Mouse (Mus musculus): Measurements from ENCODE around the gene Zfp541. TPM values are rescaled to one million over a fixed set of nuclear protein-coding genes. Genes with fewer than 3 reads are reported as not detected.

Zfp541 gene
- total and polyA plus RNA-seq, 2 experiments from 2014 or later: 0.15 to 0.33 TPM

GRCm38 (mm10) chr7:16042850-16043775 lies 18.5 kb upstream of the Zfp541 start:
- ATAC-seq (ENCODE audit: low FRiP score): no peak
- no peaks in the 10 kb centered on the region for H3K9me3 ChIP-seq (ENCODE audit: low read length)
- no peak overlapping the region for H3K4me3 ChIP-seq (ENCODE audit: low read depth, low read length)
- no peak; the same call in 1 of the 2 replicates for TF ChIP-seq CTCF (IDR thresholded peaks at IDR 0.05)
- H3K9ac ChIP-seq (replicated peaks; ENCODE audit: low read length, poor library complexity, severe bottlenecking): no peak overlapping the region
- WGBS: 72% methylated on average over 10 of the region's 10 CpGs
- H3K4me1 ChIP-seq (ENCODE audit: insufficient read depth, low read length): peaks cover 11% of the 10 kb centered on the region; the same call in 1 of the 2 replicates
- no peak overlapping the region for H3K4me2 ChIP-seq (ENCODE audit: low read depth, low read length, poor library complexity, severe bottlenecking)
- no peaks in the 10 kb centered on the region for H3K27me3 ChIP-seq (ENCODE audit: insufficient read depth, low read length)
- H3K36me3 ChIP-seq (ENCODE audit: insufficient read depth, low read length): 0 out of 2 replicates have a peak, but pooled peaks cover 2% of the 10 kb centered on the region
- no peak overlapping the region for H3K27ac ChIP-seq (ENCODE audit: low read depth, low read length)
- DNase-seq (ENCODE audit: low spot score): no peak

- Histone ChIP-seq H3K27me3 (ENCODE audit: insufficient read depth, low read length) (no peaks in the 10 kb centered on the region), H3K4me1 (ENCODE audit: insufficient read depth, low read length) (peaks cover 11% of the 10 kb centered on the region; the same call in 1 of the 2 replicates), H3K36me3 (ENCODE audit: insufficient read depth, low read length) (0 out of 2 replicates have a peak, but pooled peaks cover 2% of the 10 kb centered on the region), H3K27ac (ENCODE audit: low read depth, low read length) (no peak overlapping the region), H3K4me2 (ENCODE audit: low read depth, low read length, poor library complexity, severe bottlenecking) (no peak overlapping the region), H3K9me3 (ENCODE audit: low read length) (no peaks in the 10 kb centered on the region), H3K4me3 (ENCODE audit: low read depth, low read length) (no peak overlapping the region), H3K9ac (replicated peaks; ENCODE audit: low read length, poor library complexity, severe bottlenecking) (0 out of 2 replicates have a peak overlapping the region, but pooled peaks have one; percentile 29)
- no peak for TF ChIP-seq CTCF (IDR thresholded peaks at IDR 0.05)
- DNase-seq (ENCODE audit: low spot score): no peak
- ATAC-seq (ENCODE audit: low FRiP score): no peak
- 9% methylated on average over 3 of the region's 3 CpGs for WGBS
These were observed 17.7 kb upstream of the Zfp541 start for GRCm38 (mm10) chr7:16043861-16044435.

DNA sequence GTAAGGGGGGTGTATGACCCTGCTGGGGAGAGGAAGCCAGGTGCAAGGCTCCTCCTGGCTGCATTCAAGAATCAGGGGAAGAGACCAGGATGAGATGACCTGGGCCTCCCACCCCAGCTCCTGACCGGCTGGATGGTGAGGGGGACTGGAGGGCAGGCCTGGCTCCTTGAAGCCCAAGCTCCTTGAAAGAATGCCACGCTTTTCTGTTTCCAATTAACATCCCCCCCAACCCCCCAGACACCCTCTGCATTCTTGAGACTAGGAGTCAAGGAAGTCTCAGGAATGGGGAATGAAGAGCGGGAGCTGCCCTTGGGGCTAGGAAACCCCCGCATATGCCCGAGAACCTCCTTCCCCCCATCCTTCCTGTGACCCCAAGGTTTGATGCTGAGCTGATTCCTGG lies 17.1 kb upstream of the Zfp541 start:
- 22% methylated on average over 5 of the region's 5 CpGs for WGBS
- H3K4me3 ChIP-seq (ENCODE audit: low read depth, low read length): no peak overlapping the region
- H3K4me2 ChIP-seq (ENCODE audit: low read depth, low read length, poor library complexity, severe bottlenecking): no peak overlapping the region

DNA sequence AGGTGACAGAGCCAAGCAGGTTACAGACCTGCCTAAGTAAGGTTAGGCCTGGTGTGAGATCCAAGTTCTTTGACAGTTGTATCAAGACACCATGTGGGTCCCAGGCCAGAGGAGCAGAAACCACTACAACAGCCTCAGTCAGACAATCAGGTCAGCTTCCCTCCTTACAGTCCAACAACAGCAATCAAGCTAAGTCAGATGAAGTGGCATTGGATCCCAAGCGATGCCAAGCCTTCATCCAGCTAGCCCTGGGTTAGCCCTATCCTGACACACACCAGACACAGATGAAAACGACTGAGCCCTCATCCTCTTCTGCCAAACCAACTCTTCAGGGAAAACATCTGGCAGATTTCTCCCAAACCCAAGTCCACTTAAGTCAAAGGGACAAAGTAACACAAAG lies 16.1 kb upstream of the Zfp541 start:
- TF ChIP-seq CTCF (IDR thresholded peaks at IDR 0.05): no peak
- no peak overlapping the region; the same call in 1 of the 2 replicates for H3K27ac ChIP-seq (ENCODE audit: low read depth, low read length)
- no peaks in the 10 kb centered on the region for H3K27me3 ChIP-seq (ENCODE audit: insufficient read depth, low read length)
- H3K4me2 ChIP-seq (ENCODE audit: low read depth, low read length, poor library complexity, severe bottlenecking): peak overlapping the region; percentile 80
- 0 out of 2 replicates have a peak, but pooled peaks cover 2% of the 10 kb centered on the region for H3K36me3 ChIP-seq (ENCODE audit: insufficient read depth, low read length)
- no peaks in the 10 kb centered on the region for H3K9me3 ChIP-seq (ENCODE audit: low read length)
- 58% methylated on average over 2 of the region's 2 CpGs for WGBS
- no peak for ATAC-seq (ENCODE audit: low FRiP score)
- peak overlapping the region; percentile 98; the same call in 1 of the 2 replicates for H3K9ac ChIP-seq (replicated peaks; ENCODE audit: low read length, poor library complexity, severe bottlenecking)
- peak overlapping the region; percentile 85; the same call in 1 of the 2 replicates for H3K4me3 ChIP-seq (ENCODE audit: low read depth, low read length)
- DNase-seq (ENCODE audit: low spot score): no peak
- H3K4me1 ChIP-seq (ENCODE audit: insufficient read depth, low read length): peaks cover 21% of the 10 kb centered on the region; the same call in 1 of the 2 replicates

More for the DNA sequence above, 17.1 kb upstream of the Zfp541 start:
- DNase-seq (ENCODE audit: low spot score): no peak
- no peak for ATAC-seq (ENCODE audit: low FRiP score)
- Histone ChIP-seq H3K36me3 (ENCODE audit: insufficient read depth, low read length) (0 out of 2 replicates have a peak, but pooled peaks cover 2% of the 10 kb centered on the region), H3K27ac (ENCODE audit: low read depth, low read length) (0 out of 2 replicates have a peak overlapping the region, but pooled peaks have one; percentile 3), H3K4me1 (ENCODE audit: insufficient read depth, low read length) (peaks cover 14% of the 10 kb centered on the region; the same call in 1 of the 2 replicates), H3K9me3 (ENCODE audit: low read length) (no peaks in the 10 kb centered on the region), H3K27me3 (ENCODE audit: insufficient read depth, low read length) (no peaks in the 10 kb centered on the region), H3K9ac (replicated peaks; ENCODE audit: low read length, poor library complexity, severe bottlenecking) (0 out of 2 replicates have a peak overlapping the region, but pooled peaks have one; percentile 29)
- no peak for TF ChIP-seq CTCF (IDR thresholded peaks at IDR 0.05)

DNA sequence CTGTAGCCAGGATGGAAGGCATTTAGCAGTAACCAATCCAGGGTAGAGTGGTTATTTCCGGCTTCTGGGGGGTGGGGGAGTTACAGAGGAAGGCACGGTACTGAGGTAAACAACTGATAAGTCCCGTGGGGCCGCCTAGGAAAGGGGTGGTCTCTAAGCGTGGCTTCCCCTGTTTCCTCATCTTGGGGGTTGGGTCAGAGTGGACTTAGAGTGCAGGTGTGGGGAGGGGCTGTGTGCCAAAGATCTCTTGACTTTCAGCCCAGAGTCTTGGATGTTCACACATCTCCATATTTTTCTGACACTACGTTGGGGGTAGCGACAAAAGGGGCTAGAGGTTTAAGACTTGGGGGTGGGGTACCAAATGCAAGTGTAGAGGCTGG lies 15.5 kb upstream of the Zfp541 start:
- Histone ChIP-seq H3K9me3 (ENCODE audit: low read length) (no peaks in the 10 kb centered on the region), H3K4me3 (ENCODE audit: low read depth, low read length) (peak overlapping the region; percentile 85), H3K27ac (ENCODE audit: low read depth, low read length) (peak overlapping the region; percentile 100), H3K27me3 (ENCODE audit: insufficient read depth, low read length) (no peaks in the 10 kb centered on the region), H3K36me3 (ENCODE audit: insufficient read depth, low read length) (0 out of 2 replicates have a peak, but pooled peaks cover 2% of the 10 kb centered on the region), H3K9ac (replicated peaks; ENCODE audit: low read length, poor library complexity, severe bottlenecking) (peak overlapping the region; percentile 98), H3K4me1 (ENCODE audit: insufficient read depth, low read length) (peaks cover 21% of the 10 kb centered on the region; the same call in 1 of the 2 replicates), H3K4me2 (ENCODE audit: low read depth, low read length, poor library complexity, severe bottlenecking) (peak overlapping the region; percentile 80)
- no peak for TF ChIP-seq CTCF (IDR thresholded peaks at IDR 0.05)
- peak; percentile 59 for DNase-seq (ENCODE audit: low spot score)
- ATAC-seq (ENCODE audit: low FRiP score): peak; percentile 2; the same call in 1 of the 2 replicates
- WGBS: 3% methylated on average over 7 of the region's 7 CpGs

Measured in midbrain, postnatal 0 days (tissue).